In the genomic region with DNA sequence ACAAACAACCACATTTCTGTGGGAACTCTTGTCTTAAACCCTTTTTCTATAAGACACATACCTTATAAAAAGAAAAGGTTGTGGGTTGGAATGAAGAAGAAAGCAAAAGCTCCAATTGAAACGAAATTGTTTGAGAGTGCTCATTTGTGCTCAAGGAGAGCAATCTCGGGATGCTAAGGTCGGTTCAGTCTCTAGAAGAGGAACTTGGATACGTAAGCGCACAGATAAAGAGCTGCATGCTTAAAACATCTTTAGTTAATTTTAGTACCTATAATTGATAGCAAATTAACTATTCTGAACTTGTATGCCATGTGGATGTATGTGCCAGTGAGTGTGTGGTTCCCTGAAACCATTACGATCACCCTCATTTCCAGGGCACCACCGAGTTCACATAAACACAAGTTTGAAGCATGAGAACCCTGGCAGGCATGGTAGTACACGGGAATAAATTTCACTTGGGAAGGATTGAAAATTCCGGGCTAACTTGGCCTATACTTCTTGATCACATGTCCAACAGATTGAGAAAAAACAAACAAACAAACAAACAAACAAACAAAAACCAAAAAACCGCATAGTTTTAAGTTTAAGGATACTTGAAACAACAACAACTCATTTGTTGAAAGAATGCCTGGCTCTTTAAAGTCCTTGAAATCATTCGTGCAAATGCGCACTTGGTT, we compare ENCODE assay signal across 8 mouse cellular contexts. TPM values are rescaled to one million over a fixed set of nuclear protein-coding genes. Genes with fewer than 3 reads are reported as not detected.
DNase-seq lines count a peak whose midpoint lies in the region; ATAC-seq and TF ChIP-seq lines count a peak whose summit lies in the region.

No protein-coding gene starts in this region.

- TF ChIP-seq CTCF in spleen, adult 2 months (IDR thresholded peaks at IDR 0.05; ENCODE audit: extremely low read depth, insufficient read depth, insufficient read length, insufficient replicate concordance), result no peak

- no peaks in the 10 kb centered on the region for H3K9me3 ChIP-seq in hindbrain, embryonic 16.5 days (ENCODE audit: control insufficient read depth, low read length)
- no peaks in the 10 kb centered on the region for H3K9me3 ChIP-seq in neural tube, embryonic 12.5 days

- DNase-seq in cerebellum, adult 11-12 months, result peak; percentile 27
- no peak for DNase-seq in spleen, adult 2 months (ENCODE audit: low read depth in 1 of 2, low spot score in 2 of 2)
- DNase-seq in spleen, postnatal 14 days (ENCODE audit: low spot score in 2 of 2), result no peak
- no peak for DNase-seq in right cerebral cortex, adult 18-20 months

- H3K4me3 ChIP-seq in spleen, adult 2 months (ENCODE audit: extremely low read depth, insufficient read depth, insufficient read length), result peak overlapping the region; percentile 65; the same call in 1 of the 2 replicates
- peak overlapping the region; percentile 61 for H3K4me3 ChIP-seq in hindbrain, embryonic 16.5 days (ENCODE audit: low read length)
- peak overlapping the region; percentile 40 for H3K4me3 ChIP-seq in neural tube, embryonic 12.5 days

- no peak for ATAC-seq in cerebellum, adult (ENCODE audit: insufficient number of reproducible peaks, low FRiP score, low TSS enrichment)
- ATAC-seq in hindbrain, embryonic 16.5 days, result no peak
- ATAC-seq in neural tube, embryonic 12.5 days (ENCODE audit: low FRiP score, low read depth), result no peak
- ATAC-seq in activated CD4-positive, CD25-positive, alpha-beta regulatory T cell, adult 4 months, result no peak

- H3K4me2 ChIP-seq in hindbrain, embryonic 16.5 days (ENCODE audit: low read length), result peak overlapping the region; percentile 98
- peak overlapping the region; percentile 95 for H3K4me2 ChIP-seq in neural tube, embryonic 12.5 days (replicated peaks)

- H3K27ac ChIP-seq in spleen, adult 2 months (ENCODE audit: insufficient read depth, low read length), result peak overlapping the region; percentile 95
- H3K27ac ChIP-seq in hindbrain, embryonic 16.5 days (ENCODE audit: low read depth, low read length), result peak overlapping the region; percentile 95
- H3K27ac ChIP-seq in neural tube, embryonic 12.5 days, result peak overlapping the region; percentile 70; the same call in 1 of the 2 replicates

- peaks cover 2% of the 10 kb centered on the region; the same call in 1 of the 2 replicates for H3K4me1 ChIP-seq in spleen, adult 2 months (ENCODE audit: control insufficient read depth, insufficient read depth, insufficient read length)
- peaks cover 8% of the 10 kb centered on the region for H3K4me1 ChIP-seq in hindbrain, embryonic 16.5 days (ENCODE audit: control insufficient read depth, insufficient read depth, low read depth, low read length)
- peaks cover 11% of the 10 kb centered on the region; the same call in 1 of the 2 replicates for H3K4me1 ChIP-seq in neural tube, embryonic 12.5 days

- 25% methylated on average over 12 of the region's 12 CpGs for WGBS in spleen, adult 2 months
- WGBS in hindbrain, embryonic 16.5 days, result 52% methylated on average over 12 of the region's 12 CpGs
- 53% methylated on average over 12 of the region's 12 CpGs for WGBS in neural tube, embryonic 12.5 days

- peak overlapping the region; percentile 74 for H3K9ac ChIP-seq in hindbrain, embryonic 16.5 days (ENCODE audit: low read depth, low read length)
- peak overlapping the region; percentile 56 for H3K9ac ChIP-seq in neural tube, embryonic 12.5 days

- H3K27me3 ChIP-seq in spleen, adult 2 months (ENCODE audit: control insufficient read depth, insufficient read depth, low read length), result no peaks in the 10 kb centered on the region
- no peaks in the 10 kb centered on the region for H3K27me3 ChIP-seq in hindbrain, embryonic 16.5 days (replicated peaks; ENCODE audit: control insufficient read depth, insufficient read depth, low read length)
- no peaks in the 10 kb centered on the region for H3K27me3 ChIP-seq in neural tube, embryonic 12.5 days (replicated peaks)

- no peaks in the 10 kb centered on the region for H3K36me3 ChIP-seq in spleen, adult 2 months (ENCODE audit: control insufficient read depth, insufficient read depth, low read length)
- H3K36me3 ChIP-seq in hindbrain, embryonic 16.5 days (ENCODE audit: control insufficient read depth, insufficient read depth, low read length), result no peaks in the 10 kb centered on the region
- H3K36me3 ChIP-seq in neural tube, embryonic 12.5 days, result no peaks in the 10 kb centered on the region

- TF ChIP-seq POLR2A in spleen, adult 2 months (IDR thresholded peaks at IDR 0.05; ENCODE audit: low read depth, low read length), result no peak

RNA-seq across cellular contexts. Expression of gene Hist1h2be, which starts 0.7 kb away (rescaled TPM):
- 2.8 and 3.8 TPM in 2 replicates for polyA plus RNA-seq in spleen, adult 2 months (2012; rRNA removed)
- 1.0 and 1.1 TPM in 2 replicates for polyA plus RNA-seq in hindbrain, embryonic 16.5 days (2015; fragmentation: Nextera tagmentation; extraction: Ambion mirVana)
- polyA plus RNA-seq in neural tube, embryonic 12.5 days (2016; fragmentation: Nextera tagmentation; extraction: Ambion mirVana), result 1.9 and 2.1 TPM in 2 replicates
- polyA plus RNA-seq in activated CD4-positive, CD25-positive, alpha-beta regulatory T cell, adult 4 months (2017; shearing (Covaris generic)), result 1 to 10 TPM; 1.5 to 1.7 TPM

RNA-seq across cellular contexts. Expression of gene Hist1h1e, which starts 2.2 kb away (rescaled TPM):
- 2.9 and 3.7 TPM in 2 replicates for polyA plus RNA-seq in spleen, adult 2 months (2012; rRNA removed)
- 4.0 and 5.0 TPM in 2 replicates for polyA plus RNA-seq in hindbrain, embryonic 16.5 days (2015; fragmentation: Nextera tagmentation; extraction: Ambion mirVana)
- polyA plus RNA-seq in neural tube, embryonic 12.5 days (2016; fragmentation: Nextera tagmentation; extraction: Ambion mirVana), result 12.8 and 20.3 TPM in 2 replicates
- polyA plus RNA-seq in activated CD4-positive, CD25-positive, alpha-beta regulatory T cell, adult 4 months (2017; shearing (Covaris generic)), result 10 to 100 TPM; 11.9 to 13.5 TPM

RNA-seq across cellular contexts. Expression of gene Hist1h4d, which starts 38.8 kb away (rescaled TPM):
- polyA plus RNA-seq in spleen, adult 2 months (2012; rRNA removed), result 19.1 and 20.9 TPM in 2 replicates
- 27.6 and 30.0 TPM in 2 replicates for polyA plus RNA-seq in hindbrain, embryonic 16.5 days (2015; fragmentation: Nextera tagmentation; extraction: Ambion mirVana)
- polyA plus RNA-seq in neural tube, embryonic 12.5 days (2016; fragmentation: Nextera tagmentation; extraction: Ambion mirVana), result 65.8 and 97.5 TPM in 2 replicates
- 10 to 100 TPM; 36.8 to 39.3 TPM for polyA plus RNA-seq in activated CD4-positive, CD25-positive, alpha-beta regulatory T cell, adult 4 months (2017; shearing (Covaris generic))

RNA-seq across cellular contexts. Expression of gene Hist1h3d, which starts 44.6 kb away (rescaled TPM):
- 20.9 and 27.9 TPM in 2 replicates for polyA plus RNA-seq in spleen, adult 2 months (2012; rRNA removed)
- 0.85 and 1.3 TPM in 2 replicates for polyA plus RNA-seq in hindbrain, embryonic 16.5 days (2015; fragmentation: Nextera tagmentation; extraction: Ambion mirVana)
- polyA plus RNA-seq in neural tube, embryonic 12.5 days (2016; fragmentation: Nextera tagmentation; extraction: Ambion mirVana), result 3.8 and 4.9 TPM in 2 replicates
- not detected for polyA plus RNA-seq in activated CD4-positive, CD25-positive, alpha-beta regulatory T cell, adult 4 months (2017; shearing (Covaris generic))

RNA-seq across cellular contexts. Expression of gene Hist1h2ad, which starts 46.0 kb away (rescaled TPM):
- polyA plus RNA-seq in spleen, adult 2 months (2012; rRNA removed), result 12.2 and 23.2 TPM in 2 replicates
- polyA plus RNA-seq in hindbrain, embryonic 16.5 days (2015; fragmentation: Nextera tagmentation; extraction: Ambion mirVana), result 0.57 and 1.3 TPM in 2 replicates
- polyA plus RNA-seq in neural tube, embryonic 12.5 days (2016; fragmentation: Nextera tagmentation; extraction: Ambion mirVana), result 0.86 and 2.8 TPM in 2 replicates
- polyA plus RNA-seq in activated CD4-positive, CD25-positive, alpha-beta regulatory T cell, adult 4 months (2017; shearing (Covaris generic)), result 1 to 10 TPM in 1 of 2 experiments, not detected in 1; 2.3 TPM
